Mouse (Mus musculus) spleen, adult 2 months (tissue): ENCODE results near the gene Atf2.

Source experiments
- CTCF ChIP-seq: fragments of 200-500 bp; IDR thresholded peaks from 2 replicates; pipeline ENCODE4 v1.5.1; 2011; ENCODE audit warnings: mild to moderate bottlenecking, inconsistent platforms; ENCODE audit not compliant: insufficient read depth, insufficient read length, insufficient replicate concordance; ENCODE audit errors: extremely low read depth
- POLR2A ChIP-seq: fragments of 200-500 bp; IDR thresholded peaks from 2 replicates; pipeline ENCODE4 v1.6.1; 2011; ENCODE audit warnings: low read depth, low read length, inconsistent platforms

DNA sequence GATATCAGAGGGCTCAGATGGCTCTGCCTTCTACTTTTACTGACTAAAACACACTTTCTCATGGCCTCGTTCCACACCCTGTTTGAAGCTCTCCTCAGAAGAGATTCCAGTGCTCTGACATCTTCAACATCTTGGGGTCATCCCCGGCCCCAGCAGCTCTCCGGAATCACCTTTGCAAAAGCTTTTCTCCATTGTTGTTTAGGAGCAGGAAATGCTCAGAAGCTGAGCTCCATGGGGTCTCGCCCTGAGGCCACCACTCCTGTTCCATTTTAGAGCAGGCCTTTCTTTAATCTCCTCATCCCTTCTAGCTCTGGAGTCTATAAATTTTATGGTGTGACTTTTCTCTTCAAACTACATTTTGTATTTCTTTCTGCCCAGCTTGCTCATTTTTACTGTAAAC, 123.8 kb downstream of the Atf2 start:
- TF ChIP-seq CTCF (no peak), POLR2A (no peak)
